Mouse (Mus musculus) kidney, adult 2 months (tissue): Measurements from ENCODE around the gene Slc44a4. TPM values are rescaled to one million over a fixed set of nuclear protein-coding genes. Genes with fewer than 3 reads are reported as not detected.
"Not testable (repeated sequence)": the region's sequence is repeated elsewhere in the genome, so short reads cannot be mapped to it uniquely, and the experiment has no call there.

Experiments
- DNase-seq: peaks from one replicate; pipeline ENCODE4 v3.0.0; 2021
- H3K27ac ChIP-seq: fragments of 200-500 bp; 2 replicates; pipeline ENCODE4 v1.5.1; 2012; ENCODE audit warnings: low read depth, low read length, control low read depth, inconsistent platforms; ENCODE audit not compliant: insufficient read depth
- H3K27me3 ChIP-seq: fragments of 200-500 bp; replicated peaks from 2 replicates; pipeline ENCODE4 v1.6.1; 2012; ENCODE audit warnings: mild to moderate bottlenecking, moderate library complexity, low read length, inconsistent platforms; ENCODE audit not compliant: control insufficient read depth, insufficient read depth
- H3K36me3 ChIP-seq: fragments of 200-500 bp; 2 replicates; pipeline ENCODE4 v1.6.1; 2012; ENCODE audit warnings: mild to moderate bottlenecking, moderate library complexity, low read length, inconsistent platforms; ENCODE audit not compliant: control insufficient read depth, insufficient read depth
- H3K4me1 ChIP-seq: fragments of 200-500 bp; 2 replicates; pipeline ENCODE4 v1.6.1; 2011; ENCODE audit warnings: low read length; ENCODE audit not compliant: control insufficient read depth, insufficient read depth
- H3K4me3 ChIP-seq: fragments of 200-500 bp; 2 replicates; pipeline ENCODE4 v1.5.1; 2011; ENCODE audit warnings: mild to moderate bottlenecking, low read depth, low read length, control low read depth; ENCODE audit not compliant: insufficient read depth
- CTCF ChIP-seq: fragments of 200-500 bp; conservative IDR thresholded peaks from 2 replicates; pipeline ENCODE4 v1.5.1; 2011; ENCODE audit warnings: low read depth, mild to moderate bottlenecking, control low read depth, low read length, moderate library complexity, mixed read lengths; ENCODE audit not compliant: insufficient read depth, insufficient read length
- POLR2A ChIP-seq: fragments of 200-500 bp; IDR thresholded peaks from one replicate; pipeline ENCODE4 v1.6.1; 2011; ENCODE audit warnings: low read depth, low read length, control low read depth
- WGBS: fragments of 180-500 bp; shearing (Covaris S2); methylation state at CpG from one replicate; pipeline ENCODE4 v1.1.7; 2018; 5-methylcytosine and 5-hydroxymethylcytosine counted together
- polyA plus RNA-seq: library from polyadenylated mRNA; depleted of rRNA; stranded (reverse); fragments of >200 nt; gene quantifications from 2 replicates; pipeline ENCODE4 v1.2.3, GENCODE M21; 2012; rRNA removed

The Slc44a4 gene
- polyA plus RNA-seq, 1 experiment, result 73.5 TPM

DNA sequence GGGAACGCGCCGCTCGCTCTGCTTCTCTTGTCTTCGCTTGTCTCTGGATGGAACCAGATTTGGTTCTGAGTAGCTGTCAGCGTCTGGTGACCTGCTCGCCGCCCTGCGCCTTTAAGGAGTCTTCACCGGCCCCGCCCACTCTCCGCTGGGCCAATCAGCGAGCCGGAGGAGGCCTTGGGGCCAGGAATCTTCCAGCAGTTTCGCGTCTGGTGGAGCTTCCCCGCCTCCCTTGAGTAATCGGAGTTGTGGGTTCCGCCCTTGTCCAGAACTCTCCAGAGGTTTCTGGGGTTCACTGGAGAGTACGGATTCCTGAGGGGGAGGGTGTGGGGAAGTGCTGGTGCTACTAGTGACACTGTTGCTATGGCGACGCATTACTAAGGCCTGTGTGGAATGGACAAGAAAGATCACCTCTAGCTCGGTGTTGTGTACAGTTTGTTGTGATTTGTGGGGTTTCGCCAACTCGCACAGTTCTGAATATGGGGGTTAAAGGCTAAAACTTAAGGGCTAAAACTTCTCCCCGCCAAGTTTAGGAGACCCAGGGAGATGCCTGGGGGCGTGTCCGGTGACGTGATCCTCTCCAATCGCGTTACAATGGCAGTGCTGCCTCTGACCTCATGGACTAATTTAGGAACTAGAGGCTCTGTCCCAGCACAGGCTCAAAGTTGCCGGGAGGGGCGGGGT, 57.9 kb downstream of the Slc44a4 start, which contains the start of the genes Hspa1a and Hspa1l:
TSS of gene Hspa1a (minus strand) at position 88 of the 681 bp plus-strand sequence.
TSS of gene Hspa1l (plus strand) at position 635 of the 681 bp plus-strand sequence.
- not testable (repeated sequence) for H3K27me3 ChIP-seq, H3K36me3 ChIP-seq, H3K4me1 ChIP-seq
- Histone ChIP-seq H3K4me3 (peak within 1 kb of the TSS; percentile 32), H3K27ac (peak within 1 kb of the TSS; percentile 74)
- DNase-seq, result peak; percentile 97
- under 1% methylated on average over 33 of the region's 33 CpGs for WGBS
- peak; percentile 82 for TF ChIP-seq POLR2A

DNA sequence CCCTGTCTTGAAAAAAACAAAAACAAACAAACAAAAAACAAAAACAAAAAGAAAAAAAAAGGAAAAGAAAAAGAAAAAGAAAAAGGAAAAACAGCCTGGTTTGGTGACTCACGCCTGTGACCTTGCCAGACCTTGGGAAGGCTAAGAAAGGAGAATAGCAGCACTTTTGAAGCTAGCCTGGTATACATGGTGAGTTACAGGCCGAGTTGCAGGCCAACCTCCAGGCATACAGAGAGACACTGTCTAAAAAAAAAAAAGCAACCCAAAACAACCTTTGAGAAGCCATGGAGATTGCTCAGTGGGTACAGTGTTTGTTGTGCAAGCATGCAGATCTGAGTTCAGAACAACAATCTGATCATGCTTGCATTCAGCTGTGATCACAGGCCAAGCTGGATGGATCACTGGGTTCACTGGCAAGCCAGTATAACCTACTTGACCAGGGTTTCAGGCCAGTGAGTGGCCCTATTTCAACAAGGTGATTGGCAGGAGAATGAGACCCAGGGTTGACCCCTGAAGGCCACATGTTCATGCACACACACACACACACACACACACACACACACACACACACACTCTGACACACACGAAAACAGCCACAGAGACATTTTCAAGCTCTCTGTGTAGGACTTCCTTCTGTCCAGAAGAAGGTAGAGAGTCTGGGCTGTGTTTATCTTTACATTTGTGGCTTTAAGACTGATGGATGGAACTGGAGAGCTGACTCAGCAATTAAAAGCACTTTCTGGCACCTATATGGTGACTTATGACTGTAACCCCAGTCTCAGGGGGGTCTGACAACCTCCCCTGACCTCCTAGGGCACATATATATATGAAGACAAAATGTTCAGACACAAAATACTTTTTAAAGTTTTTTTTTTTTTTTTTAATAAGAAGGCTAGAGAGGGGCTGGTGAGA, 61.6 kb downstream of the Slc44a4 start:
- peaks cover 16% of the 10 kb centered on the region; the same call in 1 of the 2 replicates for H3K4me1 ChIP-seq
- WGBS, result 67% methylated on average over 3 of the region's 3 CpGs
- H3K27ac ChIP-seq, result peak overlapping the region; percentile 40; the same call in 1 of the 2 replicates
- no peaks in the 10 kb centered on the region for H3K27me3 ChIP-seq
- H3K4me3 ChIP-seq, result no peak overlapping the region
- DNase-seq, result no peak
- no peak for TF ChIP-seq POLR2A
- TF ChIP-seq CTCF, result no peak
- H3K36me3 ChIP-seq, result no peaks in the 10 kb centered on the region

DNA sequence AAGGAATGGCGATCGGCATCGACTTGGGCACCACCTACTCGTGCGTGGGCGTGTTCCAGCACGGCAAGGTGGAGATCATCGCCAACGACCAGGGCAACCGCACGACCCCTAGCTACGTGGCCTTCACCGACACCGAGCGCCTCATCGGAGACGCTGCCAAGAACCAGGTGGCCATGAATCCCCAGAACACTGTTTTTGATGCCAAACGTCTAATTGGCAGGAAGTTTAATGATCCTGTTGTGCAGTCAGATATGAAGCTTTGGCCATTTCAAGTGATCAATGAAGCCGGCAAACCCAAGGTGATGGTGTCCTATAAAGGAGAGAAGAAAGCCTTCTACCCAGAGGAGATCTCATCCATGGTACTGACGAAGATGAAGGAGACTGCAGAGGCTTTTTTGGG, 62.7 kb downstream of the Slc44a4 start:
- H3K4me1 ChIP-seq, result peaks cover 18% of the 10 kb centered on the region; the same call in 1 of the 2 replicates
- no peak overlapping the region for H3K4me3 ChIP-seq
- no peak for TF ChIP-seq POLR2A
- TF ChIP-seq CTCF, result no peak
- no peaks in the 10 kb centered on the region for H3K36me3 ChIP-seq
- 93% methylated on average over 20 of the region's 20 CpGs for WGBS
- no peaks in the 10 kb centered on the region for H3K27me3 ChIP-seq
- no peak overlapping the region for H3K27ac ChIP-seq
- no peak for DNase-seq

DNA sequence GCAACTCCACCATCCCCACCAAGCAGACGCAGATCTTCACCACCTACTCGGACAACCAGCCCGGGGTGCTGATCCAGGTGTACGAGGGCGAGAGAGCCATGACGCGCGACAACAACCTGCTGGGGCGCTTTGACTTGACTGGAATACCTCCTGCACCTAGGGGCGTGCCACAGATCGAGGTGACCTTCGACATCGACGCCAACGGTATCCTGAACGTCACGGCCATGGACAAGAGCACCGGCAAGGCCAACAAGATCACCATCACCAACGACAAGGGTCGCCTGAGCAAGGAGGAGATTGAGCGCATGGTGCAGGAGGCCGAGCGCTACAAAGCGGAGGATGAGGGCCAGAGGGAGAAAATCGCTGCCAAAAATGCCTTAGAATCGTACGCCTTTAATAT, 64.0 kb downstream of the Slc44a4 start:
- no peak overlapping the region for H3K4me3 ChIP-seq
- WGBS, result 86% methylated on average over 27 of the region's 27 CpGs
- TF ChIP-seq CTCF, result no peak
- TF ChIP-seq POLR2A, result no peak

DNA sequence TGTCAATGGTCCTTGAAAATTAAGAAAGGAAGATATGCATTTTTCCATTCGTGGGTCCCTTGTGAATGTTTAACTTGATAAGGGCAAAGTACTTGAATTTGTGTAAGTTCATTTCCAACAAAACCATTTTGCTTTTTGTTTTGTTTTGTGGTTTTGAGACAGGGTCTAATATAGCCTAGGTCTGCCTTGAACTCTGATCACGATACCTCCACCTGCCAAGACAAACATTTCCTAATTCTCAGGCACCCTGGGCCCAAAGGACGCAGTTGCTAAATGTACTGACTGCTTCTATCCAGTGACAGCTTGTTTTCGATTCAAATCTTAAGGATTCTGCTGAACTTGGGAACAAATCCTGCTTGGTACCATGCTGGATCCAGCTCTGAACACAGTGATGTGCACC, 65.4 kb downstream of the Slc44a4 start:
- H3K4me3 ChIP-seq, result no peak overlapping the region
- DNase-seq, result peak; percentile 57

More for the DNA sequence above, 64.0 kb downstream of the Slc44a4 start:
- Histone ChIP-seq H3K36me3 (no peaks in the 10 kb centered on the region), H3K4me1 (peaks cover 22% of the 10 kb centered on the region; the same call in 1 of the 2 replicates), H3K27me3 (no peaks in the 10 kb centered on the region), H3K27ac (no peak overlapping the region)
- no peak for DNase-seq

More for the DNA sequence above, 65.4 kb downstream of the Slc44a4 start:
- no peaks in the 10 kb centered on the region for H3K27me3 ChIP-seq
- H3K36me3 ChIP-seq, result no peaks in the 10 kb centered on the region
- peak overlapping the region; percentile 85 for H3K27ac ChIP-seq
- TF ChIP-seq CTCF, result no peak
- no peak for TF ChIP-seq POLR2A
- peaks cover 22% of the 10 kb centered on the region; the same call in 1 of the 2 replicates for H3K4me1 ChIP-seq
- WGBS, result 59% methylated on average over 4 of the region's 4 CpGs

Other genes with a start within 250 kb of the Slc44a4 start
- gene Tnxb, start 243.9 kb upstream of the Slc44a4 start, polyA plus RNA-seq, result 5.5 and 8.5 TPM in 2 replicates
- 4.7 and 6.8 TPM in 2 replicates for gene C4b, start 170.6 kb upstream of the Slc44a4 start, polyA plus RNA-seq
- gene Cyp21a1, start 109.9 kb upstream of the Slc44a4 start, polyA plus RNA-seq, result 0.23 and 29.2 TPM in 2 replicates
- gene Stk19, start 77.5 kb upstream of the Slc44a4 start, polyA plus RNA-seq, result 35.7 and 36.7 TPM in 2 replicates
- 52.6 and 59.2 TPM in 2 replicates for gene Dxo, start 77.4 kb upstream of the Slc44a4 start, polyA plus RNA-seq
- 58.2 and 69.5 TPM in 2 replicates for gene Skiv2l, start 64.3 kb upstream of the Slc44a4 start, polyA plus RNA-seq
- 24.2 and 26.2 TPM in 2 replicates for gene Nelfe, start 64.1 kb upstream of the Slc44a4 start, polyA plus RNA-seq
- 191 and 199 TPM in 2 replicates for gene Cfb, start 51.9 kb upstream of the Slc44a4 start, polyA plus RNA-seq
- 9.4 and 10.8 TPM in 2 replicates for gene Zbtb12, start 35.0 kb upstream of the Slc44a4 start, polyA plus RNA-seq
- gene Gm20547, start 32.4 kb upstream of the Slc44a4 start, polyA plus RNA-seq, result 0.05 TPM in 1 of 2 replicates, not detected in the other
- 62.9 and 73.4 TPM in 2 replicates for gene C2, start 16.2 kb upstream of the Slc44a4 start, polyA plus RNA-seq
- 134 and 169 TPM in 2 replicates for gene Ehmt2, start 16.0 kb upstream of the Slc44a4 start, polyA plus RNA-seq
- gene Neu1, start 16.8 kb downstream of the Slc44a4 start, polyA plus RNA-seq, result 448 and 498 TPM in 2 replicates
- 38.8 and 56.5 TPM in 2 replicates for gene Hspa1b, start 44.8 kb downstream of the Slc44a4 start, polyA plus RNA-seq
- gene Gm20481, start 55.4 kb downstream of the Slc44a4 start, polyA plus RNA-seq, result not detected in 2 replicates
- gene Hspa1a, start 57.7 kb downstream of the Slc44a4 start, polyA plus RNA-seq, result 23.4 and 31.5 TPM in 2 replicates
- 0.33 and 0.58 TPM in 2 replicates for gene Hspa1l, start 58.2 kb downstream of the Slc44a4 start, polyA plus RNA-seq
- gene Lsm2, start 67.4 kb downstream of the Slc44a4 start, polyA plus RNA-seq, result 70.2 and 88.2 TPM in 2 replicates
- gene Vars, start 86.5 kb downstream of the Slc44a4 start, polyA plus RNA-seq, result 52.5 and 64.5 TPM in 2 replicates
- gene Vwa7, start 102.1 kb downstream of the Slc44a4 start, polyA plus RNA-seq, result 0.80 and 0.89 TPM in 2 replicates
- gene Sapcd1, start 113.5 kb downstream of the Slc44a4 start, polyA plus RNA-seq, result 0.69 and 0.77 TPM in 2 replicates
- 1.6 and 2.4 TPM in 2 replicates for gene Msh5, start 132.3 kb downstream of the Slc44a4 start, polyA plus RNA-seq
- gene Clic1, start 135.5 kb downstream of the Slc44a4 start, polyA plus RNA-seq, result 105 and 117 TPM in 2 replicates
- gene Ddah2, start 144.6 kb downstream of the Slc44a4 start, polyA plus RNA-seq, result 37.7 and 41.0 TPM in 2 replicates
- gene Ly6g6c, start 150.9 kb downstream of the Slc44a4 start, polyA plus RNA-seq, result 0.13 and 0.16 TPM in 2 replicates
- 0.46 and 0.66 TPM in 2 replicates for gene Mpig6b, start 151.7 kb downstream of the Slc44a4 start, polyA plus RNA-seq
- 2.1 and 2.5 TPM in 2 replicates for gene Ly6g6e, start 162.4 kb downstream of the Slc44a4 start, polyA plus RNA-seq
- 8.1 and 8.9 TPM in 2 replicates for gene Ly6g6d, start 163.6 kb downstream of the Slc44a4 start, polyA plus RNA-seq
- not detected in 2 replicates for gene Ly6g6f, start 171.1 kb downstream of the Slc44a4 start, polyA plus RNA-seq
- gene Abhd16a, start 174.8 kb downstream of the Slc44a4 start, polyA plus RNA-seq, result 156 and 217 TPM in 2 replicates
- gene Ly6g5c, start 193.8 kb downstream of the Slc44a4 start, polyA plus RNA-seq, result not detected in 2 replicates
- 0.81 and 1.0 TPM in 2 replicates for gene Ly6g5b, start 201.0 kb downstream of the Slc44a4 start, polyA plus RNA-seq
- 15.1 and 15.5 TPM in 2 replicates for gene Gpank1, start 207.0 kb downstream of the Slc44a4 start, polyA plus RNA-seq
- 434 and 474 TPM in 2 replicates for gene Csnk2b, start 207.6 kb downstream of the Slc44a4 start, polyA plus RNA-seq
- 10.7 and 12.9 TPM in 2 replicates for gene D17H6S53E, start 211.9 kb downstream of the Slc44a4 start, polyA plus RNA-seq
- gene Apom, start 217.6 kb downstream of the Slc44a4 start, polyA plus RNA-seq, result 138 and 157 TPM in 2 replicates
- gene Bag6, start 220.7 kb downstream of the Slc44a4 start, polyA plus RNA-seq, result 145 and 160 TPM in 2 replicates